Mouse (Mus musculus): ENCODE data around the gene Ccdc13. TPM values are rescaled to one million over a fixed set of nuclear protein-coding genes. Genes with fewer than 3 reads are reported as not detected.

Ccdc13 gene
- polyA plus RNA-seq (2012; rRNA removed): 3.4 and 4.3 TPM in 2 replicates

DNA sequence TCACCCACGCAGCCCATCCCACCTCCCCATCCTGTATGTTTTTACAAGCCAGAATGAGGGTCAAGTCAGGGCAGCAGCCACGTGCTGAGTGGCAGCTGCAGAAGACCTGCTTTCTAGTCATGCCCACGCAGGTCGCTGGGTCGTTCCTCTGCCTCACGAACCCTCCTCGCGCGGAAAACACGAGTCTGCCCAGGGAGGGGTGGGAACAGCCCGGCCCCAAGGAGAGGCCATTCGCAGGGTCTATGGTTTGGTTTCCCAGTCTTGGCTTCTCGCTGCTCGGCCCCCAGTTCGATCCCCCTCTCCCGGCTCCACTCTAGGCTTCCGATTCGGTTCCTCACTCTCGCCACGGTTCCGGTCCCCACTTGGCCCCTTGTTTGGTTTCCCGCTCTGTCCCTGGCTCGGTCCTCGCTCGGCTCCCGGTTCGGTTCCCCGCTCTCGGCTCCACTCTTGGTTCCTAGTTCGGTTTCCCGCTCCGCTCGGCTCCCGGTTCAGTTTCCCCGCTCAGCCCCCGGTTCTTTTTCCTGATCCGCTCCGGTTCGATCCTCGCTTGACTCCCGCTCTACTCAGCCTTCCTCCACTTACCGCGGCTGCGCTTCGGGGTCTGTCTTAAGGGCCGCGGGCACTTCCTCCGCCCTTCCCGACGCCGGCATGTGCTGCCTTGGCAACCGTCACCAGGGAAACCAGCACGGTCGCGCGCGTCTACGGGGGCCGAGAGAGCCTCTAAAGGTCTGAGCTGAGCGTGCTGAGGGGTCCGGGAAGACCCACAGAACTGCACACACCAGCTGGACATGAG lies at the start of gene Ccdc13:
Gene Ccdc13 (minus strand): TSS at position 633 of the 793 bp plus-strand sequence.

GRCm38 (mm10) chr9:121858153-121858488 lies 18.9 kb upstream of the Ccdc13 start, which contains the start of gene Higd1a:
Higd1a (minus strand) TSS chr9:121858362.

GRCm38 (mm10) chr9:121791757-121792521 lies 47.3 kb downstream of the Ccdc13 start, which contains the start of gene Hhatl:
Hhatl (minus strand) TSS chr9:121792507.

GRCm38 (mm10) chr9:121777484-121778065 lies 61.7 kb downstream of the Ccdc13 start, which contains the start of gene Klhl40:
Klhl40 (plus strand) TSS chr9:121777607.

DNA sequence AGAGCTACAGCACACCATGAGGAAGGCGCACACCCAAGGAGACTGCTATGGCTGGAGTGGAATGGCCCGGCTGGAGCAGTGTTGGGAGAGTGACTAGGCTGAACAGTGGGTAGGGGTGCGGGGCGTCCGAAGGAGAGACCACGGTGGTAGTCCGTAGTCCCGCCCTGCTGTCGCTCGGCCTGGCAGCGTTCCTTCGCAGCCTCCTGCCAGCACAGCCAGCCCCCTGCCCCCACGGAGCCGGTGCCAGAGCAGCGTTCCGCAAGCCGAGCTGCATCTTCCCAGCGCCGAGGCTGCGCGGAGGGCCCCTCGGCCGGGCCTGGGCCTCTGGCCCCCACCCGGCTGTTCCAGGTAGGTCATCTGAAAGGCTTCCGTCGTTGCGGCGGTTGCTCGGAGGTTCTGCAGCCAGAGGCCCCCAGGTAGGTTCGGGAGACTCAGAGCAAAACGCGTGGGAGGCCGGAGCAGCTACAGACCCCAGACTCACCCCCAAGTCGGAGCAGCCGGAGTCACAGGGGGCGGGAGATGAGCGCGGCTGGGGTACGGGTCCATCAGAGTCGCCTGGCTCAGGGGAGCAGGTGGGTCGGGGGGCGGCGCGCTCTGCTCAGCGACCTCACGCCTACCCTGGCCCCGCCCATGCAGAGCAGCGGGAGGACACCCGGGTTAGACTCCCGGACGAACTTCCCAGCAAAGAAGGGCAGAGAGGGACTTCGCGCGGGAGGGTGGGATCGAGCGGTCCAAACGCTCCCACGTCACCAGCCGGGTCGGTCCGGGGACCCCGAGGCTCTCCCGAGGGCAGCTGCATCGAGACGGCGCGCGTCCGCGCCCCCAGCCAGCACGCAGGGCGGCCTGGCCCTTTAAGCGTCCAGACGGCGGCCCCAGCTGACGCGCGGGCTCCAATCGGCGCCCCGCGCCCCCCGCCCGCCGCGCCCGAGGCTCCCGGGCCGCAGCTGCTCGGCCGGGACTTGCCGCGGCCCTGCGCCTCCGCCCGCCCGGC lies 79.9 kb downstream of the Ccdc13 start, which contains the start of gene Zfp651:
Gene Zfp651 (plus strand): TSS at position 240 of the 991 bp plus-strand sequence.

Other genes with a start within 250 kb of the Ccdc13 start
- gene Lyzl4, start 197.4 kb downstream of the Ccdc13 start, polyA plus RNA-seq (2012; rRNA removed): 0.08 and 0.14 TPM in 2 replicates
- 0.51 and 0.56 TPM in 2 replicates for gene Vipr1, start 196.7 kb downstream of the Ccdc13 start, polyA plus RNA-seq (2012; rRNA removed)
- 23.0 and 24.0 TPM in 2 replicates for gene Sec22c, start 134.0 kb downstream of the Ccdc13 start, polyA plus RNA-seq (2012; rRNA removed)
- gene Ss18l2, start 129.1 kb downstream of the Ccdc13 start, polyA plus RNA-seq (2012; rRNA removed): 99.7 and 107 TPM in 2 replicates
- gene Nktr, start 120.3 kb downstream of the Ccdc13 start, polyA plus RNA-seq (2012; rRNA removed): 176 and 180 TPM in 2 replicates
- gene Zfp651, start 80.1 kb downstream of the Ccdc13 start, polyA plus RNA-seq (2012; rRNA removed): 54.6 and 55.1 TPM in 2 replicates
- gene Klhl40, start 61.9 kb downstream of the Ccdc13 start, polyA plus RNA-seq (2012; rRNA removed): 1.00 and 1.9 TPM in 2 replicates
- 0.65 and 1.3 TPM in 2 replicates for gene Hhatl, start 47.0 kb downstream of the Ccdc13 start, polyA plus RNA-seq (2012; rRNA removed)
- 62.5 and 76.6 TPM in 2 replicates for gene Higd1a, start 18.9 kb upstream of the Ccdc13 start, polyA plus RNA-seq (2012; rRNA removed)
- gene Ackr2, start 58.9 kb upstream of the Ccdc13 start, polyA plus RNA-seq (2012; rRNA removed): 2.9 and 3.2 TPM in 2 replicates
- gene Cyp8b1, start 76.8 kb upstream of the Ccdc13 start, polyA plus RNA-seq (2012; rRNA removed): not detected in 2 replicates
- 2.3 and 2.7 TPM in 2 replicates for gene Fam198a, start 111.5 kb upstream of the Ccdc13 start, polyA plus RNA-seq (2012; rRNA removed)
- 32.2 and 33.1 TPM in 2 replicates for gene Pomgnt2, start 157.6 kb upstream of the Ccdc13 start, polyA plus RNA-seq (2012; rRNA removed)

All from central nervous system, embryonic 18 days (tissue).